Mouse (Mus musculus): ENCODE measurements at regions not wholly inside any gene's neighbourhood (a gene's known extent, or its start where the extent isn't known, plus 50 kb on each side); places are given as distances from the start of the nearest gene placed in this dataset.
A peak's percentile ranks its signal among the peaks of the same experiment; 100 is the strongest.
"Not testable (repeated sequence)": the region's sequence is repeated elsewhere in the genome, so short reads cannot be mapped to it uniquely, and the experiment has no call there.

- DNase-seq (ENCODE audit: low spot score in 2 of 2) = no peak
Measured at GRCm38 (mm10) chr10:96685991-96686601, 69.3 kb downstream of the Btg1 start.

- no peak for DNase-seq (ENCODE audit: low spot score in 2 of 2)
Measured at GRCm38 (mm10) chr10:96686659-96687440, 70.0 kb downstream of the Btg1 start.

GRCm38 (mm10) chr10:96687441-96687772, 70.6 kb downstream of the Btg1 start:
- no peak for DNase-seq (ENCODE audit: low spot score in 2 of 2)

- no peak for DNase-seq (ENCODE audit: low spot score in 2 of 2)
Measured at GRCm38 (mm10) chr10:96689976-96690867, 73.4 kb downstream of the Btg1 start.

- DNase-seq (ENCODE audit: low spot score in 2 of 2) = no peak
Measured at GRCm38 (mm10) chr10:96690868-96691302, 74.1 kb downstream of the Btg1 start.

- DNase-seq (ENCODE audit: low spot score in 2 of 2) = no peak
Measured at GRCm38 (mm10) chr10:96691319-96691870, 74.6 kb downstream of the Btg1 start.

- no peak for DNase-seq (ENCODE audit: low spot score in 2 of 2)
Measured at GRCm38 (mm10) chr10:96692821-96693220, 76.0 kb downstream of the Btg1 start.

GRCm38 (mm10) chr10:96693766-96694165, 77.0 kb downstream of the Btg1 start:
- no peak for DNase-seq (ENCODE audit: low spot score in 2 of 2)

GRCm38 (mm10) chr10:96696571-96696970, 79.8 kb downstream of the Btg1 start:
- no peak for DNase-seq (ENCODE audit: low spot score in 2 of 2)

GRCm38 (mm10) chr10:96697781-96698180, 81.0 kb downstream of the Btg1 start:
- no peak for DNase-seq (ENCODE audit: low spot score in 2 of 2)

GRCm38 (mm10) chr10:96706656-96707055, 89.8 kb downstream of the Btg1 start:
- DNase-seq (ENCODE audit: low spot score in 2 of 2) = no peak

GRCm38 (mm10) chr10:96708471-96708870, 91.7 kb downstream of the Btg1 start:
- DNase-seq (ENCODE audit: low spot score in 2 of 2) = no peak

GRCm38 (mm10) chr10:96709698-96710356, 93.0 kb downstream of the Btg1 start:
- DNase-seq (ENCODE audit: low spot score in 2 of 2) = no peak

- DNase-seq (ENCODE audit: low spot score in 2 of 2) = no peak
Measured at GRCm38 (mm10) chr10:96711993-96712392, 95.2 kb downstream of the Btg1 start.

GRCm38 (mm10) chr10:96714702-96715101, 97.9 kb downstream of the Btg1 start:
- no peak for DNase-seq (ENCODE audit: low spot score in 2 of 2)

- no peak for DNase-seq (ENCODE audit: low spot score in 2 of 2)
Measured at GRCm38 (mm10) chr10:96717281-96717680, 100.5 kb downstream of the Btg1 start.

- not testable (repeated sequence) for DNase-seq (ENCODE audit: low spot score in 2 of 2)
Measured at GRCm38 (mm10) chr10:96718706-96719105, 101.9 kb downstream of the Btg1 start.

- peak in 1 of 2 experiments; percentile 32 for DNase-seq (ENCODE audit: low spot score in 2 of 2)
Measured at GRCm38 (mm10) chr10:96720281-96720711, 103.5 kb downstream of the Btg1 start.

GRCm38 (mm10) chr10:96720956-96721688, 104.3 kb downstream of the Btg1 start:
- no peak for DNase-seq (ENCODE audit: low spot score in 2 of 2)

- peak in 1 of 2 experiments; percentile 49 for DNase-seq (ENCODE audit: low spot score in 2 of 2)
Measured at GRCm38 (mm10) chr10:96722491-96722890, 105.7 kb downstream of the Btg1 start.

- no peak for DNase-seq (ENCODE audit: low spot score in 2 of 2)
Measured at GRCm38 (mm10) chr10:96723071-96723470, 106.3 kb downstream of the Btg1 start.

All from cerebellum, postnatal 4 days (tissue).